Mouse (Mus musculus) central nervous system, embryonic 14 days (tissue): Measurements from ENCODE around the gene Olfr497. TPM values are rescaled to one million over a fixed set of nuclear protein-coding genes. Genes with fewer than 3 reads are reported as not detected.

Experiments
- polyA plus RNA-seq: library from polyadenylated mRNA; depleted of rRNA; stranded (reverse); fragments of >200 nt; gene quantifications from 2 replicates; pipeline ENCODE4 v1.2.3, GENCODE M21; 2012; rRNA removed

Olfr497 gene
- not detected in 2 replicates for polyA plus RNA-seq

DNA sequence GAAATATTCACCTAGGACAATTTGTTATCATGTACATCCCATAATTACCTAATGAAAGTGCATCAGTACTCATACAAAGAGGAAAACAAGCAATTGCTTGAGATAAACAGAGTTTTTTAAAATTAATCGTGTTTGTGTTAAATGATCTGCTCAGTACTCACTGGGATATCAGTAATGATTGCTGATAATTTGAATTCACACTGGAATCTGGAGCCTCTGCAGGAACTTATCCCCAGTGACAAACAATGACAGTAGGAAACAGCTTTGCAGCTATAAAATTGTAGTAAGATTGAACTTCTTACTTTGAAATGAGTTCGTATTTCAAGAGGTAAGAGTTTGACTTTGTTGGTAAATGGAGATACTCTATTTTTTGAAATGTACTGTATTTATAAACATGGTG lies at the start of gene Olfr497:
Olfr497 (plus strand) TSS at position 301 of the 400 bp plus-strand sequence.

DNA sequence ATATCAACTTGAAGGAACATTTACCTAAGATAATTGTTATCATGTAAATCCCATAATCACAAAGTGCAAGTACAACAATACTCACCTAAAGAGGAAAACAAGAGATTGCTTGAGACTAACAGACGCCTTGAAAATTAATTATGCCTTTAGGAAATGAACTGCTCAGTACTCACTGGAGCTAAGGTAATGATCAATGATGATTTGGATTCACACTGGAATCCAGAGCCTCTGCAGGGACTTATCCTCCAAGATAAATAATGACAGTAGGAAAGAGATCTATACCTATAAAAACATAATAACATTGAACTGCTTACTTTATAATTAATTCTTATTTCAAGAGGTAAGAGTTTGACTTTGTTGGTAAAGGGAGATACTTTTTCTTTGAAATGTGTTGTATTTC lies 27.4 kb upstream of the Olfr497 start, which contains the start of gene Olfr495:
Olfr495 (plus strand) TSS at position 301 of the 400 bp plus-strand sequence.

DNA sequence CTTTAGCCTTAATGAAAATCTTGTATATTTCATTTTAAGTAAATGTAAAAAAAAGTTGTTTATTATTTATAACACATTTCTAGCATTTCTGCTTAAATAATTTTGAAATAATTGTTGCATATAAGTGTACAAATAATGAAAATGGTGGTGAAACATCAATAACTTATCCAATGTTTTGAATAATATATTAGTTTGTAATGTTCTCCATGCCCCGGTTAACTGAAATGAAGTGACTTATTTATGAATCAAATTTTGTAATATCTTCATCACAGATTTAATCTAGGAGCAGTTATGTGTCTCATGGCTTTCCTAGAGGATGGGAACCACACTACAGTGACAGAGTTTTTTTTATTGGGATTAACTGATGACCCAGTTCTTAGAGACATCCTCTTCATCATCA lies 44.8 kb downstream of the Olfr497 start, which contains the start of gene Olfr498:
Olfr498 (plus strand) TSS at position 301 of the 400 bp plus-strand sequence.

Other genes with a start within 250 kb of the Olfr497 start
- not detected in 2 replicates for gene Olfr486, start 247.7 kb upstream of the Olfr497 start, polyA plus RNA-seq
- not detected in 2 replicates for gene Olfr487, start 205.8 kb upstream of the Olfr497 start, polyA plus RNA-seq
- gene Olfr488, start 162.1 kb upstream of the Olfr497 start, polyA plus RNA-seq, result not detected in 2 replicates
- gene Olfr490, start 131.5 kb upstream of the Olfr497 start, polyA plus RNA-seq, result not detected in 2 replicates
- not detected in 2 replicates for gene Olfr491, start 107.0 kb upstream of the Olfr497 start, polyA plus RNA-seq
- not detected in 2 replicates for gene Olfr492, start 96.7 kb upstream of the Olfr497 start, polyA plus RNA-seq
- gene Olfr493, start 73.4 kb upstream of the Olfr497 start, polyA plus RNA-seq, result not detected in 2 replicates
- gene Olfr494, start 55.1 kb upstream of the Olfr497 start, polyA plus RNA-seq, result not detected in 2 replicates
- not detected in 2 replicates for gene Olfr495, start 27.3 kb upstream of the Olfr497 start, polyA plus RNA-seq
- gene Olfr498, start 44.9 kb downstream of the Olfr497 start, polyA plus RNA-seq, result not detected in 2 replicates
- not detected in 2 replicates for gene Olfr502, start 104.6 kb downstream of the Olfr497 start, polyA plus RNA-seq
- not detected in 2 replicates for gene Olfr503, start 124.1 kb downstream of the Olfr497 start, polyA plus RNA-seq
- gene Olfr504, start 145.4 kb downstream of the Olfr497 start, polyA plus RNA-seq, result not detected in 2 replicates
- 0.01 TPM in 1 of 2 replicates, not detected in the other for gene Olfr506, start 190.4 kb downstream of the Olfr497 start, polyA plus RNA-seq
- gene Olfr507, start 201.4 kb downstream of the Olfr497 start, polyA plus RNA-seq, result not detected in 2 replicates
- not detected in 2 replicates for gene Olfr508, start 209.6 kb downstream of the Olfr497 start, polyA plus RNA-seq
- gene Olfr509, start 231.5 kb downstream of the Olfr497 start, polyA plus RNA-seq, result not detected in 2 replicates
- not detected in 2 replicates for gene Olfr510, start 246.0 kb downstream of the Olfr497 start, polyA plus RNA-seq